8 mouse cellular contexts compared by ENCODE assay signal in genomic region chr12:86897769-86898273, GRCm38 (mm10). TPM values are rescaled to one million over a fixed set of nuclear protein-coding genes. Genes with fewer than 3 reads are reported as not detected.
A peak's percentile ranks its signal among the peaks of the same experiment; 100 is the strongest.
DNase-seq lines count a peak whose midpoint lies in the region; ATAC-seq and TF ChIP-seq lines count a peak whose summit lies in the region.

No protein-coding gene starts in this region.

- WGBS in lung, embryonic 14.5 days, result 45% methylated on average over 7 of the region's 7 CpGs
- 46% methylated on average over 7 of the region's 7 CpGs for whole genome bisulfite sequencing in embryonic facial prominence, embryonic 15.5 days
- 26% methylated on average over 7 of the region's 7 CpGs for WGBS in hindbrain, embryonic 16.5 days
- WGBS in neural tube, embryonic 14.5 days, result 42% methylated on average over 7 of the region's 7 CpGs
- 92% methylated on average over 7 of the region's 7 CpGs for WGBS in thymus, adult 2 months

- no peak for TF ChIP-seq CTCF in lung, embryonic 14.5 days (IDR thresholded peaks at IDR 0.05; ENCODE audit: low read depth)
- no peak for TF ChIP-seq CTCF in thymus, adult 2 months (IDR thresholded peaks at IDR 0.05; ENCODE audit: borderline replicate concordance, control insufficient read depth, extremely low read depth, insufficient read depth, low read length, poor library complexity)

- H3K27me3 ChIP-seq in lung, embryonic 14.5 days (ENCODE audit: insufficient read depth, low read length), result no peaks in the 10 kb centered on the region
- H3K27me3 ChIP-seq in embryonic facial prominence, embryonic 15.5 days, result no peaks in the 10 kb centered on the region
- no peaks in the 10 kb centered on the region for H3K27me3 ChIP-seq in hindbrain, embryonic 16.5 days (replicated peaks; ENCODE audit: control insufficient read depth, insufficient read depth, low read length)
- no peaks in the 10 kb centered on the region for H3K27me3 ChIP-seq in neural tube, embryonic 14.5 days (ENCODE audit: control insufficient read depth, insufficient read depth, low read length)
- H3K27me3 ChIP-seq in thymus, adult 2 months (ENCODE audit: control insufficient read depth, insufficient read depth, low read length), result no peaks in the 10 kb centered on the region

- peak overlapping the region; percentile 67; the same call in 1 of the 2 replicates for H3K4me2 ChIP-seq in lung, embryonic 14.5 days
- no peak overlapping the region for H3K4me2 ChIP-seq in embryonic facial prominence, embryonic 15.5 days (replicated peaks)
- peak overlapping the region; percentile 69 for H3K4me2 ChIP-seq in hindbrain, embryonic 16.5 days (ENCODE audit: low read length)
- H3K4me2 ChIP-seq in neural tube, embryonic 14.5 days (ENCODE audit: low read depth, low read length), result peak overlapping the region; percentile 55; the same call in 1 of the 2 replicates

- no peak overlapping the region; the same call in 1 of the 2 replicates for H3K9ac ChIP-seq in lung, embryonic 14.5 days
- H3K9ac ChIP-seq in embryonic facial prominence, embryonic 15.5 days, result no peak overlapping the region
- H3K9ac ChIP-seq in hindbrain, embryonic 16.5 days (ENCODE audit: low read depth, low read length), result peak overlapping the region; percentile 56
- peak overlapping the region; percentile 49 for H3K9ac ChIP-seq in neural tube, embryonic 14.5 days (replicated peaks; ENCODE audit: low read depth, low read length)

- DNase-seq in lung, embryonic 14.5 days, result no peak
- no peak for DNase-seq in lung, postnatal 4 days
- DNase-seq in gastrocnemius, postnatal 10 days, result no peak
- no peak for DNase-seq in thymus, adult 2 months
- DNase-seq in left cerebral cortex, postnatal 4 days, result no peak

- no peak overlapping the region for H3K4me3 ChIP-seq in lung, embryonic 14.5 days (ENCODE audit: low read depth, low read length)
- no peak overlapping the region for H3K4me3 ChIP-seq in embryonic facial prominence, embryonic 15.5 days (replicated peaks)
- H3K4me3 ChIP-seq in hindbrain, embryonic 16.5 days (ENCODE audit: low read length), result no peak overlapping the region
- H3K4me3 ChIP-seq in neural tube, embryonic 14.5 days (ENCODE audit: low read depth, low read length), result no peak overlapping the region
- H3K4me3 ChIP-seq in thymus, adult 2 months (ENCODE audit: control insufficient read depth, insufficient read depth, low read length), result no peak overlapping the region

- intact Hi-C loops in left cerebral cortex, postnatal 4 days (cut with DNase I), result no loop called here

- no peaks in the 10 kb centered on the region for H3K36me3 ChIP-seq in lung, embryonic 14.5 days (ENCODE audit: insufficient read depth)
- H3K36me3 ChIP-seq in embryonic facial prominence, embryonic 15.5 days, result no peaks in the 10 kb centered on the region
- no peaks in the 10 kb centered on the region for H3K36me3 ChIP-seq in hindbrain, embryonic 16.5 days (ENCODE audit: control insufficient read depth, insufficient read depth, low read length)
- no peaks in the 10 kb centered on the region for H3K36me3 ChIP-seq in neural tube, embryonic 14.5 days (ENCODE audit: control insufficient read depth, insufficient read depth, low read length)
- H3K36me3 ChIP-seq in thymus, adult 2 months (ENCODE audit: control insufficient read depth, insufficient read depth, low read length), result no peaks in the 10 kb centered on the region

- no peaks in the 10 kb centered on the region for H3K9me3 ChIP-seq in lung, embryonic 14.5 days (ENCODE audit: low read depth, low read length)
- no peaks in the 10 kb centered on the region for H3K9me3 ChIP-seq in embryonic facial prominence, embryonic 15.5 days (replicated peaks)
- no peaks in the 10 kb centered on the region for H3K9me3 ChIP-seq in hindbrain, embryonic 16.5 days (ENCODE audit: control insufficient read depth, low read length)
- no peaks in the 10 kb centered on the region for H3K9me3 ChIP-seq in neural tube, embryonic 14.5 days (ENCODE audit: control insufficient read depth, low read length)

- H3K4me1 ChIP-seq in lung, embryonic 14.5 days (ENCODE audit: insufficient read depth), result peaks cover 61% of the 10 kb centered on the region
- peaks cover 75% of the 10 kb centered on the region for H3K4me1 ChIP-seq in embryonic facial prominence, embryonic 15.5 days
- peaks cover 59% of the 10 kb centered on the region for H3K4me1 ChIP-seq in hindbrain, embryonic 16.5 days (ENCODE audit: control insufficient read depth, insufficient read depth, low read depth, low read length)
- H3K4me1 ChIP-seq in neural tube, embryonic 14.5 days (ENCODE audit: control insufficient read depth, insufficient read depth, low read length), result peaks cover 41% of the 10 kb centered on the region
- H3K4me1 ChIP-seq in thymus, adult 2 months (replicated peaks; ENCODE audit: control insufficient read depth, insufficient read depth, low read length), result peaks cover 45% of the 10 kb centered on the region

- no peak for ATAC-seq in lung, embryonic 14.5 days (ENCODE audit: insufficient read depth)
- ATAC-seq in embryonic facial prominence, embryonic 15.5 days (ENCODE audit: insufficient number of reproducible peaks, low FRiP score, low TSS enrichment, low read depth), result no peak
- ATAC-seq in hindbrain, embryonic 16.5 days, result no peak
- ATAC-seq in neural tube, embryonic 14.5 days (ENCODE audit: low read depth), result no peak

- peak overlapping the region; percentile 97 for H3K27ac ChIP-seq in lung, embryonic 14.5 days (ENCODE audit: low read depth)
- H3K27ac ChIP-seq in embryonic facial prominence, embryonic 15.5 days (replicated peaks), result peak overlapping the region; percentile 99
- H3K27ac ChIP-seq in hindbrain, embryonic 16.5 days (ENCODE audit: low read depth, low read length), result peak overlapping the region; percentile 94
- peak overlapping the region; percentile 96 for H3K27ac ChIP-seq in neural tube, embryonic 14.5 days (ENCODE audit: low read depth, low read length)
- no peak overlapping the region; the same call in 1 of the 2 replicates for H3K27ac ChIP-seq in thymus, adult 2 months (ENCODE audit: control insufficient read depth, insufficient read depth, low read length)

- TF ChIP-seq POLR2A in thymus, adult 2 months (IDR thresholded peaks at IDR 0.05; ENCODE audit: control insufficient read depth, extremely low read depth, insufficient read depth, low read length, poor library complexity), result no peak

RNA-seq across cellular contexts. Expression of gene Irf2bpl, which starts 13.2 kb away (rescaled TPM):
- 44.6 and 44.8 TPM in 2 replicates for polyA plus RNA-seq in lung, embryonic 14.5 days (2014; fragmentation: Nextera tagmentation; extraction: Ambion mirVana)
- polyA plus RNA-seq in embryonic facial prominence, embryonic 15.5 days (2015; fragmentation: Nextera tagmentation; extraction: Ambion mirVana), result 45.2 and 50.6 TPM in 2 replicates
- 49.7 and 56.6 TPM in 2 replicates for polyA plus RNA-seq in hindbrain, embryonic 16.5 days (2015; fragmentation: Nextera tagmentation; extraction: Ambion mirVana)
- 47.6 and 58.3 TPM in 2 replicates for polyA plus RNA-seq in neural tube, embryonic 14.5 days (2014; fragmentation: Nextera tagmentation; extraction: Ambion mirVana)
- 10 to 100 TPM; 42.9 to 46.7 TPM for total RNA-seq in gastrocnemius, postnatal 10 days (2021)
- 38.6 and 46.1 TPM in 2 replicates for polyA plus RNA-seq in thymus, adult 2 months (2012; rRNA removed)
- 100 to 1,000 TPM; 124 to 127 TPM for total RNA-seq in left cerebral cortex, postnatal 4 days (2021)

RNA-seq across cellular contexts. Expression of gene Cipc, which starts 49.0 kb away (rescaled TPM):
- polyA plus RNA-seq in lung, embryonic 14.5 days (2014; fragmentation: Nextera tagmentation; extraction: Ambion mirVana), result 22.4 and 24.3 TPM in 2 replicates
- 20.3 and 23.2 TPM in 2 replicates for polyA plus RNA-seq in embryonic facial prominence, embryonic 15.5 days (2015; fragmentation: Nextera tagmentation; extraction: Ambion mirVana)
- polyA plus RNA-seq in hindbrain, embryonic 16.5 days (2015; fragmentation: Nextera tagmentation; extraction: Ambion mirVana), result 43.4 and 49.0 TPM in 2 replicates
- 51.7 and 54.2 TPM in 2 replicates for polyA plus RNA-seq in neural tube, embryonic 14.5 days (2014; fragmentation: Nextera tagmentation; extraction: Ambion mirVana)
- 10 to 100 TPM; 17.5 to 22.8 TPM for total RNA-seq in gastrocnemius, postnatal 10 days (2021)
- polyA plus RNA-seq in thymus, adult 2 months (2012; rRNA removed), result 43.8 and 56.5 TPM in 2 replicates
- 10 to 100 TPM; 56.9 to 60.6 TPM for total RNA-seq in left cerebral cortex, postnatal 4 days (2021)

Comparison
In these comparisons a context has a peak if more than half of its experiments do, and no peak if none do; other contexts are left out.
1. H3K9ac ChIP-seq: peak in hindbrain, embryonic 16.5 days (single experiment) and neural tube, embryonic 14.5 days (single experiment); none in lung, embryonic 14.5 days (single experiment) and embryonic facial prominence, embryonic 15.5 days (single experiment).